Mouse (Mus musculus) lung, postnatal 25 days (tissue): ENCODE measurements at regions not wholly inside any gene's neighbourhood (a gene's known extent, or its start where the extent isn't known, plus 50 kb on each side); places are given as distances from the start of the nearest gene placed in this dataset.

Source experiments
- DNase-seq: peaks from one replicate; pipeline ENCODE4 v3.0.0; 2022; ENCODE audit warnings: low spot score

DNA sequence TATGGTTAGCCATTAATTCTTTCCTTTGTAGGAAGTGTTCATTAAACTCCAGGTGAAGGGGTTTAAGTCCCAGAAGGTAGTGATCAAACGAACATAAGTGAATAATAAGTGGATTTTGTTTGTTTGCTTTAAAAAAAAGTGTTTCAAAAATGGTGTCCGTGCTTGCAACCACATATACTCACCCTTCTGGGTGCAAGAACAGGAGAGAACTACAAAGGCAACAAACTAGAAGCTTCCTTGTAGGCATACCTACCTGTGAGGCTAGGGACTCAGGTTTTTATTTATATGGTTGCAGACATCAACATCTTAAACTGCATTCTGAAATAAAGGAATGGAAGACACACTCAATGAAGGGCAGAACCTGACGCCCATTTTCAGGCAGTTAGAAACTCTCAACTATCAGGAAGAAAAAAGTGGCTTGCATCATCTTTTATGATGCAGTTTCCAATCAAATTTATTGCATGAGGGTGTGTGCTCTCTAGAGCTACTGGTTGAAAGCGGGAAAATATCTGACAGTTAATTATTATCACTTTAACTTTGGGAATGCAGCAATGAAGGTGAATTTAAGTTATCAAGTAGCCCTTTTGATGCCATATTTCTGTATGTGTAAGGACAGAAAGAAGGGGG is 117.1 kb downstream of the Csl start:
- DNase-seq = no peak

DNA sequence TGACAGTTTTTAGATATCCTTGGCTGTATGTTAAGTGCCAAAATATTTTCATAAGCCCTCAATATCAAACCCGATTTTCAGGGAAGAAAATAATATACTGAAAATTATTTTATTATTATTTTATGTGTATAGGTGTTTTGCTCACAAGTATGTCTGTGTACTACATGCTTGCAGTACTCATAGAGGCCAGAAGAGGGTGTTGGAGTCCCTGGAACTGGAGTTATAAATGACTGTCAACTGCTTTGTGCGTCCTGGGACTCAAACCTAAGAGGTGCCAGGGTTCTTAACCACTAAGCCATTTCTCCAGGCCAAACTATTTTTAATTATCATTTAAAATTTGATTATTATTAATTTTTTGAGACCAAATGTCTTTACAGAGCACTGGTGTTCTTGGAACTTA is 114.5 kb downstream of the Csl start:
- DNase-seq = no peak

DNA sequence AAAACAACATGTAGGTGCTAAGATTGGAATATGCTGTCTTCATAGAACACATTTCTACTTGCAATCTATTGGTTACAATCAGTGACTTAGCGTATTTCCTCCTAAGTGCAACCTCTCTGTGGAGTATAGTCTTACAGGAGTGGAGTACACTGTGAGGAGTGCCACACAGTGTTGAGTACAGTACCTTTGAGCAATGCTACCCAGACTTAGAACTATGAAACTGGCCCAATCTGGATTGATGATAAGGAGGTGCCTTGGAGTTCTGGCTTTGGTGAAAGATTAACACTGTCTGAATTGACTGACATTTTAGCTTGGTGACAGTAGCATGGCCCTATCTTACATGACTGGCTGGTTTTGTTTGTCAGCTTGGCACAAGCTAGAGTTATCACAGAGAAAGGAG is 107.4 kb downstream of the Csl start:
- DNase-seq = no peak

DNA sequence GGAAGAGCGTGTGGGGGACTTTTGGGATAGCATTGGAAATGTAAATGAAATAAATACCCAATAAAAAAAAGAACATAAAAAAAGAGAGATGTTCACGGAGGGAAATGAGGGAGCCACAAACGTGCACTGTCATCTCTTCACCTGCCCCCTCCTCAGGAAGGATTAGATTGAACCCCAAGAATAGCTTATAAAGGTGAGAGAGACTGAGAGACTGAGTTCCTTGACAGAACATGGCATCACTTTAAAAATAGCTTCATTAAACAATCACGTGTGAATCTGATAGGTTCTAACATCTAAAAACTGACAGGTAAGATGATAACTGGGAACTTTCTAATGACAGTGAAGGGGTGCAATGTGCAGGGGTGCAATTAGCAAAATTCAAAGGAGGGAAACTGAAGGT is 105.2 kb downstream of the Csl start:
- no peak for DNase-seq

DNA sequence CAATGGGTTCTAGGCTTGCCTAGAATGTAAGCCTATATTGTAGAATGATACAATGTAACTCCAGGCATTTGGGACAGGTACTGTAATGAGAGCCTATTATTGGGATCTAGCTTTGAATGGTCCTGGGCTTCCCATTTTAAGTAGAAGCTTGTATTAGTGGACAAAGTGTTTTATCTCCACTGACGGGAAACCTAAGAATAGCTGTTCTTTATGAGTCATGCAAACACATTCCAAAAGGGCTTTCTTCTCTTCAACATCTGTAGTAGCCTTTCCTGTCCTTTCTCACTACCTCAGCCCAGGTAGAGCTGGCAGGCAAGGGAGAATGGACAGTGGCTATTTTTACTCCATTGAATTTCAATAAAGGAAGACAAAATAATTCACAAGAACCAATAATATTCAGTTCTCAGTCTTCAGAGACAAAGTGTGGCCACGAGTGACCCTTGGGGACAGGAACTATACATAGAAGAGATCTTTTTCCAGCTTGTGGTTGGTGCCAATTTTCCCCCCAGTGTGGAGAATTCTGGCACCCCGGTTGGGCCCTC is 82.8 kb downstream of the Csl start:
- DNase-seq = no peak

DNA sequence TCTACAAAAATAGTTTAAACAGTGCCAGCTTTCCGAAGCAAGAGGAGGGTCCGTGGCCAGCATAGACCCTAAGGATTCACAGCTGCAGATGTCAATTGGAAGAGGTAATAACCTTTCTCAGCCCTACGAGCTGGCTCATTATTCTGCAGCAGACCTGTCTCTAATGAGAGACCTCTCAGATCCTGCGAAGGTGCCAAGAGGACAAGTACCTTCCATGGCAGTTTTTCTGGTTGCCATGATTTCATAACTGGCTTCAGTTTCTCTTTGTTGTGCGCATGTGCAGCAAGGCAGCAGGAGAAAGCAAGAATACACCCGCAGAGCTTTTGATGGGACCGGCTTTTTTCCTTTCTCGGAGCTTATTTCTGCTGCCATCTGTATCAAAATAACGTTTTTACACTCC is 81.4 kb downstream of the Csl start:
- DNase-seq = no peak

DNA sequence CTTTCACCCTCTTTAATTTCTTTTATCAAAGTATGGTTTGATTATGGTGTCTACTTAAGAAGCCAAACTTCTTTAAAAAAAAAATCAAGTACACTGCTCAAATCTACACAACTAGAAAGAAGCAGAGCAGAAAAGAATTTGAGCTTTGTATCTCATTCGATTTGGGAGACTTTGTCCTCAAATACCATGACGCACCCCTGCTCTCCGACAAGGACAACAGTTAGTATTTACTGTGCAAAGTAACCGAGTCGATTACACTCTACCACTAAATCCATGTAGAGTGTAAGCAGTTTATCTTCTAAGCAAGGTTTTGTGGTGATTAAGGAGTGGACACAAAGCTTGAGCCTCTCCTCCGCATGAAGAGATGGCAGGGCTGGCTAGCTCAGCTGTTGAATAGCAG is 79.6 kb downstream of the Csl start:
- DNase-seq = no peak

DNA sequence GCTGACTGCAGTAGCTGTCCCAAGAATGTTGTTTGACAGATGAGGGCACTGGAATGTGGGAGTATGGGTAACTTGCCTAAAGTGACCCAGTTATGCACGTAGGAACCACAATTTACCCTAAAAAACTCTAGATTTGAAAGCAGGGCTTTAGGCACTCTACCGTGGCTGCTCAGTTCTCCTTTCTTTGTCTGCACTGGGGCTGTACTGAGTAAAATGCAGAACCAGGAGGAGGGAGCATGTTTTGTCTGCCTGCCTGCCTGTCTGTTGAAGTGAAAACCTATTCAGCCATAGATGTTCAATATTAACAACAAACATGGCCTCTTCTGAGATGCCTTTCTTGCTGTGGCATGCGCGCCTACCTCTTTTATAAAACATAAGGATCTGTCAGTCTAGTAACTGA is 77.5 kb downstream of the Csl start:
- no peak for DNase-seq

DNA sequence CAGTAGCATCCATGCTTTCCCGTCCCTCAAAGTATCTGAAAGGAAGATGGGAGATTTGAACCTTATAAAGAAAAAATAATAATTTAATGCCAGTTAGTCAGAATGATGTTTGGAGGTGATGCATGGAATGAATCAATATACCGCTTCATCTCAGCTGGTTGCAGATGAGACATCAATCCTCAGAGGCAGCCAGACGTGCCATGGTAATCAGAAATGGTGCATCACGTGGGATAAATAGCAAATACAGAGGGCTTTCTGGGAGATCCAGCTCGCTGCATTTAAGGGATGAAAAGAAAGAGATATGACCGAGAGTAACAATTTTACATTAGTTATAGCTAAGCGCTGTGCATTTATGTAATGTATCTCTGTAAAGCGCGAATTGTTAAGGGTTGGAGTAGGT is 77.1 kb downstream of the Csl start:
- no peak for DNase-seq

DNA sequence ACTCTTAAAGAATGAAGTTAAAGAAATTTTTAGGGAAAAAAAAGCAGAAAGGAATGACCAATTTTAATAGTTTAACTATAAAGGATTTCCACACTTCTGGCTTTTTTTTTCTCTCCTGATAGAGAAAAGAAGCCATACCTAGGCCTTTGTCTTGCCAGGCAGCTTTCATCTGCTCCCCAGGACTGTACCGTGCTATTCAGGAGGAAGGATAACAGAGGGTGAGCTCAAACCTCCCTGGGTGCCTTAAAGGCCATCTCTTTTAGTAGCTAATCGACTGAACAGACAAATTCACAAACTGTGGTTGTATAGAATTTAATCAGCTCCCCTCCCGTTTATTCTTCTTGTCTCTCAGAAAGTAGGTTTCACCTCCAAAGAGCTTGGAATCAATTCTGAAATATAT is 76.1 kb downstream of the Csl start:
- no peak for DNase-seq

DNA sequence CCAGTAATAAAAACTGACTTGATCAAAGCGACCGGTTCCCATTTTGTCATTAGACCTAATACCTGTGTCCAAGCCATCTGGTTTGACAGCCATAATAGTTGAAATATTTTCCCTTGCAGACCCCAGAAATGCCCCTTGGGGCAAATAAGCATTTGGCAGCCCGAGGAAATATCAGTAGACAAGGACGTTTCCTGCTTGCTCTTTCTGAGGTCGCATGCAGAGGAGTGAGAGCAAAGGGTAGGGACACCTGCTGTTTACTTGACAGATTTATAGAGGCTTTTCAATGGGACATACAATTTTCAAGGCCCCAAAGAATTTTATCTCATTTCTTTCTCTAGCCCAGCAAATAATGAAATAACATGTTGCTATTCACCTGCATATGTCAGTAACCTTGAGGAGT is 73.5 kb downstream of the Csl start:
- DNase-seq = no peak

DNA sequence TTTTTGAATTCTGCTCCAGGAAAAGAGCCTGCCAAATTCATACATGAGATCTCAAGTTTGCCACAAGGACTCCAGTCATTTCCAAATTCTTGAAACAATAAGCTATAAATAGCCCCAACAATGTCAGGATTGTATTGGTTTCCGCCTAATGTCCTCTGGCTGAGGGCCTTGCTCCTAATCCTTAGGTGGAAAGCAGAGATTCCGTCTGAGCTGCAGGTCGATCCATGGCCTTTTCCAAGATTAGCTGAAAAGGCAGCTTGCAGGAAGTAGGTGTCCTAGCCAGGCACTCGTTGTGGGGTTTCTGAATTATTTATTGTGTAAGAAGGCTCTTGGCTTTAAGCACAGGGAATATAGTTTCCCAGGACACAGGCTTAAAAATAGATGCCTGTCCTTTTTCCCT is 72.4 kb downstream of the Csl start:
- DNase-seq = no peak

DNA sequence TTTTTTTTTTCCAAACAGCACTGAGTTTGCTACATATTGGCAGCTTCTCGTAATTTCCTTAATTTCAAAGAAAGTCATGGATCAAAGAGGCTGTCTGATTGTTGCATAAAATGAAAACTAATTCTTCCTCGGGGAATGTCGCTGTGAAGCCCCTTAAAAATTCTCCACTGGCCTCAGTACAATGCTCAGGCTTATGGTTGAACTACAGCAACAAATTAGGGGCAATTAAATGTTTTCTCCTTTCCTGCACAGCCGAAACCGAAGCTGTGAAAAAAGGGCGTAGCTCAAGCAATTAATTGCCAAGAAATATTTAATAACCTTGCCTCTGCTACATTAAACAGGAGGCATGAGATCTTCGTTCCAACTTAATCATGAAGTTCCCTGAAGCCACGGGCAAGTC is 61.8 kb downstream of the Csl start:
- DNase-seq = no peak

DNA sequence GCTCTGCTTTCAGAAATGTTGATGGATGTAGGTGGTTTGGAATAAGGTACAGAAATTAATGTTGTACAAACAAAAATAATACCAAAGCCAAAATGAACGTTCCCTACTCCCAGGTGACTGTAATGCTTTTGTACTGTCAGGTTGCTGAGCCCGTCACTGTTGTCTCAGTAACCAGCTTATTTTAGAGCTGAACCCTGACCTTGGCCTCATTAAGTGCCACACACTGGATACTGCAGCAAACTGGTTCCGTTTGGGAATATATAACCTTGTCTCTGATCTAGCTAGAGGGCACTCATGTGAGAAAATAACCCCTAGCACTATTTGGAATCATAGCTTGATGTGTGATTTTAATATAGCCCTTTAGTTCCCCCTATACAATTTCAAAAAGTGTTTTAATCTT is 60.0 kb downstream of the Csl start:
- DNase-seq = no peak

DNA sequence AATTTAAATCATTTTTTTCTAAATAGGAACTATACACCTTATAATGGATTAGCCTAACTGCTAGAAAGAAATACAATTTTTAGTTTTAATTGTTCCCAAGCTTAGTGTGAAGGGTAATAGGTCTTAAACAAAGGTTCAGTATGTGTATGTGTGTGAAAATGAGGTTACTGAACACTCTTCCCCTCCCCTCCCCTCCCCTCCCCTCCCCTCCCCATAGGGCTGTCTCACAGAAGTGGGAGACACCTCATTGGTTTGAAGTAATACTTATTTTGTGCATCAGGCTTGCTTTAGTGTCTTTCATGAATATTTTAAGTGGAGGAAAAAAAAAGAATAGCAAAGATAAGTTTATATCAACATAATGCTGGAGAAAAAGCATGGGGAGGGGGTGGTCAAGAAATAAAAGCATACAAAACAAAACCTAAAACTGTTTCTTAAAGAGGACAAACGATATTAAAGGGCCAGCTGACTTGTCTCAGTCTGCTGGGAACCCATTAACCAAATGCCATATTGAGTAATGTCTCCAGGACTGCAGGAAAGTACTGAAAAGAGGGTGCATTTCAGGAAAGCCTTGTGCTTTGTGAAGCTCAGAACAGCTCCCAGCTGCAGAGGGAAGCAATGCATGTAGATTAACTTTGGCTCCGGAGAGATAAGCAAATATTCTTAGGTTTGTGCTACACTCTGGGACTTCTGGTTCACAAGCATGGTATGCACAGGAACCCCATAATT is 59.2 kb downstream of the Csl start:
- no peak for DNase-seq
